Mouse (Mus musculus) stomach, embryonic 16.5 days (tissue): ENCODE measurements at regions not wholly inside any gene's neighbourhood (a gene's known extent, or its start where the extent isn't known, plus 50 kb on each side); places are given as distances from the start of the nearest gene placed in this dataset. TPM values are rescaled to one million over a fixed set of nuclear protein-coding genes. Genes with fewer than 3 reads are reported as not detected.

ENCODE experiments used
- microRNA-seq: library from miRNA; unstranded; fragments of <30 nt; microRNA quantifications from one replicate; pipeline ENCODE4, GENCODE M21; 2016

Small RNAs in the stretch of these regions (microRNA-seq; reads per million reads assigned to microRNA genes)
- not detected for gene Gm44495
